Mouse (Mus musculus) retina, postnatal 1 day (tissue): ENCODE data around the gene Ostn.
"Not testable (repeated sequence)": the region's sequence is repeated elsewhere in the genome, so short reads cannot be mapped to it uniquely, and the experiment has no call there.

Source experiments
- DNase-seq: peaks from one replicate; pipeline ENCODE4 v3.0.0-alpha.2; 2012

The Ostn gene

DNA sequence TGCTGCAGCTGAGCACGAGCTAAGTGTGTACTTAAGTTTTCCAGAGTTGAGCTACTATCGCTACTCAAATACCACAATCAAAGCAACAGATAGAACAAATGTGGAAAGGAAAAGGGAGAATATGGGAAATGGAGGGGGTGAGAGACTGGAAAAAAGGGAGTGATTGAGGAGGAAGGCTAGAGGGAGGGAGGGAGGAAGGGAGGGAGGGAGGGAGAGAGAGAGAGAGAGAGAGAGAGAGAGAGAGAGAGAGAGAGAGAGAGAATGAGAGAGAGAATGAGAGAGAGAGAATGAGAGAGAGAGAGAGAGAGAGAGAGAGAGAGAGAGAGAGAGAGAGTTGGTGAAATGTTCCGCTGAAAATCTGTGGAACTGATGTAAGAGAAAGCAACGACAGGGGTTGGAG lies at the start of gene Ostn:
Gene Ostn, plus strand, starts transcription at position 301 of the 400 bp plus-strand sequence.
- not testable (repeated sequence) for DNase-seq

DNA sequence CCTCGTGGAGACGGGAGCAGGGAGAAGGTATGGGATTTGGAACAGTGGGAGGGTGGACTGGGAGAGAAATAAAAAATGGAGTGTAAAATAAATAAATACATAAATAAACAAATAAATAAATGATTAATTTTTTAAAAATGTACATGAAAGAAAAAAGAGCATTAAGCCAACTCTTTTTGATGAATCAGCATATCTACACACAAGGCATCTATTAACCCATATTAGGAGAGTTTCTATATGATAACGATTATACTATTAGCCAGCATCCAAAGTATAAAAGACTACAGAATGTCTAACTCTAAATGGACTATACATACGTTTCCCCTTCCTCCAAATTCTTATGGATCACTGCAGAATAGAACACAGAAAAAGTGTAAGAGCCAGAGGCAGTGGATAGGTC lies 38.5 kb upstream of the Ostn start:
- DNase-seq, result no peak

DNA sequence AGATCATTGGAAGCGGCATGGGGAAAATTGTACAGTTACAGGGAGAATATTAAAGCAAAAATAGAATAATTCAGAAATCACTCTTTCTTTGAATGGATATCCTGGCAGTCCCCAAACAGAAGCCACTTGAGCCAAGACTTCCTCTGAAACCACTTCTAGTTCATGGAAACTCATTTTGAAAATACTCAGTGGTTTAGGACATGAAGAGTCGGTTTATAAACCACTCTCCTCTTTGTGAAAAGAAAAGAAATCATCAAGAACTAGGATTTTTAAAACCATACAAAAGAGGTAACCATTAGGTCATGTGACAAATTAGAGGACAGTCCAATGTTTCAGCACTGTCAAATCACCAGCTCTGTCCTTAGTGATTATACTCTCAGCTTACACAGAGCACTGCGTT lies 19.9 kb upstream of the Ostn start:
- no peak for DNase-seq

DNA sequence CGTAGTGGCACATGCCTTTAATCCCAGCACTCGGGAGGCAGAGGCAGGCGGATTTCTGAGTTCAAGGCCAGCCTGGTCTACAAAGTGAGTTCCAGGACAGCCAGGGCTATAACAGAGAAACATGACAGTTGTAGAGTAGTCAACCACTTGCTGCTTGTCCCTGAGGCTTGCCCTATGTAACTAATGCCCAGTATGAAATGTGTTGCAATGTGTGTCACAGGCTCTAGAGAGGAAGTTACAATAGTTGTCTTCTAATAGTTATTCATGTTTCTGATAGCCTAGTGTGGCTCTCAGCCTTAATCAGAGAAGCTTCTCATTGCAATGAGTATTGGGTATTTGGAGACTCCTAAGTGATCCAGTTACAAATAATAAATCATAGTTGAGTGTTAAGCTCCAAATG lies 10.8 kb upstream of the Ostn start:
- DNase-seq, result no peak

DNA sequence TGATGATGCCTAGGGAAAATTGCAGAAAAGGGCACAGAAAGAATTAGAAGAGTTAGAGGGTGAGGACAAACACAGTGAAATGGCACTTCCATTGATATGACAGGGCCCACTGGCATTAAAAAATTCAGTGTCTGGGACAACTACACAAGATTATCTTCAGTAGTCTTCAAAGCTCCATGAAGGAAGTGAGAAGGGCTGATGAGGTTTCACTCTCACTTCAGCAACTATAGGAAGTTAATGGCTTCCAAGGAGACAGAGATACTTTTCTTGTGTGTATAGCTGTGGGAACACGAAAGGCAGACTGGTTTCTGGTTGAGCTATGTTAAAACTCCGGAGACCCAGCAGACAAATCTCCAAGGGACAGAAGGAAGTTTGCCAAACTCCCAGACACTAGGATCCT lies 10.4 kb upstream of the Ostn start:
- no peak for DNase-seq

DNA sequence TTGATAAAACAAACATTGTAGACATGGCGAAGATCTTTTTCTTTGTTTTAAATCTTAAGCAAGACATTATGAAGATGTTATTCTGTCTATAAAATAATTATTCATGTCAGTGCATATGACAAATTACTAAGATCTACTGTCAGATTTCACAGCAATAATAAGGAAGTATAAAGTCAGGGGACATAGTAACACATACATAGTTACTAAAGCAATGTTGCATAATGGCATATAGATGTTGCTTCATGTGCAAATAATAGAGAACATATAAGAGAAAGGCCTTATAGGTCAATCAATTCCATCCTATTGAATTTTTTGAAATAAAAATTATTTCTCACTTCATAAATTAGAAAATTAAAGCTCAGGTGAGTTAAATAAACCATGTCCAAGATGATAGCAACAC lies 11.8 kb downstream of the Ostn start:
- no peak for DNase-seq

DNA sequence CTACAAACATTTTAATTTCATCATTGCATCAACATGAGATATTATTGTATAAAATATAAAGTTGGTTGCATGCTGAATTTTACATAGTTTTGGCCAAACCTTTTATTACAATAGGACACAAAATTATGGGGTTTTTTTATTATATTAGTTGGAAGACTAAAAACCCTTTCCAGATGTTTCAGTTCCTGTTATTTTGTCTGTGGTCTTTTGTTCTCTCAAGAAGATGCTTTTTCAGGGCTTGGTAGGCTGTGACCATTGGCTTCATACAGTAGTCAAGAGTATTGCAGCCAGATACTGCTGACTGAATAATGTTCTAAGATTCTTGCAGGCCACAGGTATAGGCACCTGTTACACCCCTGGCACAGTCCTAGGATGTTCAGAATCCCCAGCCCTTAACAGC lies 14.8 kb downstream of the Ostn start:
- DNase-seq, result no peak

DNA sequence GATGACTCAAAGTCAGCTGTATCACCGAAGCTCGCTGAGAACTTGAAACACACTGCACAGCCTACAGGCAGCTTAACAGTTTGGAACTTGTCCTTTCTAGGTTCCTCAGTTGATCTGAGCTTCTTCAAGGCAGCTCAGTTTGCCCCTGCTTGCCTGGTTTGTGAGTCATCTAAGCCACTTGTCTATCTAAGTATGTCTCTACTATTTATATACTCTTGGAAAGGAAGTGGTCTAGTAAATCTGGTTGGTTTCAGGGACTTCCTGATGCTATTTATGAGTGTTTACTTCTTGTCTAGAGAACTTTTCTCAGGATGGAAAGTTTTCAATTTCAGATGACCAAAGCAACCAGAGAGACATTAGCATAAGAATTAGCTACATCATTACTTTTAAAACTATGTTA lies 19.2 kb downstream of the Ostn start:
- no peak for DNase-seq

DNA sequence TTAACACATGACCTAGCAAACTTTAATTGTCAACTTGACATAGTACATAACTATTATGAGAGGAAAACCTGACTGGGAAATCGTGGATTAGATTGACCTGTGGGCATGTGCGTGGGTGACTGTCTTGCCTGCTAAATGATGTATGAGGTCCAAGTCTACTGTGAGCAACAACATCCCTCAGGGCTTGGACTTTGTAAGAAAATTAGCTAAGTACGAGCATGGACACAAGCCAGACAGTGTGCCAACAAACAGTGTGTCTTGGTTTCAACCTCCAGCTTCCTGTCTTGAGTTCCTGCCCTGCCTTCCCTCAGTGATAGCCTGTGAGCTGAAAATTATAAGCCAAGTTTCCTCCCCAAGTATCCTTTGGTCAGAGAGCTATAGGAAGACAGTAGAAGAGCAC lies 40.2 kb downstream of the Ostn start:
- DNase-seq, result no peak

DNA sequence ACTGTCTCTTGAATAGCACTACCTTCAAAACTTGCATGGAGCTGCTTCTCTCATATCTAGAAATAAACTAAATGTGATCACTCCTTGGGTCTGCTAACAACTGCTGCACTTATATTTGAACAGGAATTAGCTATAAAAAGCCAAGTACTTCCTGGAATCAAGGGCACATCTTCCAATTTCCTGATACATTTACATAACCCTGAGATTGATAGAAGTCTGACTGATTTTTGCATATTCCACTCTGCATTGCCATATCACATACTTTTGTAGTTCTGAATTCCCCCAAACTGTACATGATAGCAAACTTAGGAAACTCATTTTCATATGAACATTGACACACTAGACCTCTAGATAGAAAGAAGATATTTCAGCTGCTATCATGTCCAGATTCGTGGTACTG lies 41.1 kb downstream of the Ostn start:
- DNase-seq, result no peak

DNA sequence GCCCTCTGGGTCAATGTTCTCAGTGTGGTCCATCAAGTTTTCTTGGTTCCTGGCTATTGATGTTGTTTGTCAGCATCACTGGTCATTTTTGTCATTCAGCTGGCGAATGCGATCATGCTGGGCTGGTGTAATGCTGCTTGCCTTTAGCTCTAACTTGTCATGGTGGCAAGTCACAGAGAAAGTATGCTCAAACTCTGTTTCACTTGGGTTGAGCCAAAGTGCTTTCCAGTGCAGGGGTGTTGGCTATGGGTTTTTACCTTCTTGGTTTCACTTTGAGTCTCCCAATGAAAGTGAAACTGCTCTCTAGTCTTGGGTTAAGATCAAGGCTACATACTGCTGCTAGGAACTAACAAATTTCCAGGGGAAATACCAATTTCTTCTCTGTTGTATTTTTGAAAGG lies 41.9 kb downstream of the Ostn start:
- no peak for DNase-seq

DNA sequence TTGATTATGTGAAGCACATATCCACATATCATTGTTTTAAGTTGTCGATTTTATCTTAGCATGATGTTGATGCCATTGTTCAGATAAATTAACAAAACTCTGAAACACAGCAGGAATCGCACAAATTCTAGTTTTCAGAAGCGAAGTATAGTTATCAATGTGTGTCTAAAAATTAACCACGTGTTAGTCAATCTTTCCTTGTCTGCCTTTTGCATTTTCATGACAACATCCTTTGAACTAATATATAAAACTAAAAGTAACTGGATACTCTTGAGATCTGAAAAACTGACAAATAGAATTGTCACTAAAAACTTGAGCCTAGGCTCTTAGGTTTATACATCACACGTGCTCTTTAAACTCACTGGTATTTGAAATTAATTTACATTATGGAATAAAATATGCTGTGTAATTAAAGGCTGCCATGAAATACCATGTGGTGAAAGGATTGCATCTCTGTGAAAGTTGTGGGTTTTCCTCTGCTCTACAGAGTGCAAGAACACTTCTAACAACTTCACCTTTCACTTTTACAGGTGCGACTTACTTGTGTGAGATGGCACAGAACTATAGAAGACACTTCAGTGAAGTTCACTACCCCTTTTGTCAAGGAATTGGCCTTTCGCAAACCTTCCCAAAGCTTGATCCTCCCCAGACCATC lies 42.7 kb downstream of the Ostn start:
- no peak for DNase-seq

DNA sequence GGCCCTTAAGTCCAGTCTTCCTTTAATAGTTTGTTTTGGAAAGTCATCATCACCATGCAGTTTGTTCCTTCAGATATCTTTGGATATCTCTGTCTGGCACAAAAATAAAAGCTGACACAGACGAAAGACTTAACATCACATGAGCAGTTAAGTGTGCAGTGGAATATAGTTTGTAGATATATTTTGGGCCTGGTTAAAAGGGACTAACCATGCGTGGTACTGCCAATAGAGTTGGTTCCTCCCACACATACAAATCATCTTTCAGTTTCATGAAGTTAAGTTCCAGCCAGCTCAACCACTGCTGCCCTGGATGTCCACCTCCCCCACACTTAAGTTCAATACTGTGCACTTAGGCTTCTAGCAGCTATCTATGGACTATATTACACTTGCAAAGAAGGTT lies 47.2 kb downstream of the Ostn start:
- DNase-seq, result no peak

DNA sequence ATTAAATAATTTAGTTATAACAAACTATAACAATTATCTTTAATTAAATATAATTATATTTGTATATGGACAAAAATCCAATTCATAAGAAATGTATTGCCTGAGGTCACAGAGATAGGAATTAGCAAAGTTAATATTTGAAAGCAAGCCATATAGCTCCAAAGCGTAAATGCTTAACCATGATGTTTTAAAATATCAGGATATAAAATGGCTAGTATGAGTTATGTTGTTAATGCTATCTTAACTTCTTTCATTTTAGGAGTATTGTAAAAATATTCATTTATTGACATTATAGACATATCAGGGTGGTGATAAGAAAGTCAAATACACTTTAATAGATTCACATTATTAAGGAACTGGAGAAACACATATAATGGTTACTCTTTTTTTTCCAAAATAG lies 52.8 kb downstream of the Ostn start:
- DNase-seq, result no peak

DNA sequence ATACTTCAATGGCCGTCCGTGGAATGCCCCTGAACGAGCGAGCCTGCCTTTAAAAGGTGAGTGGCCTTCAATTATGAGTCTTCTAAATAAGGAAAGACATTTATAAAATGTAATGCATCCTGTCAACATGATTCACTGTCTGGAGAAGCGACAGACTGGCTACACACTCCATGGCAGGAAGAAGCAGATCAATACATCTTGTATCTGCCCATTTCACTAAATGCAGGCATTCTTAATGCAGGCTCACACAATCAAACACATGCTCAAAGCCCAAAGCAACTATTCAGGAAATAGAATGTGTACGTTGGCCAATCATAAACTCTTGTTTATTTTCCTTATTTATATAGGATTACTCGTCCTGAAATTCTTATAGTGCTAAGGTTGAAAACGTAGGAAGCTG lies 62.9 kb downstream of the Ostn start, which contains the start of gene Uts2b:
Gene Uts2b, minus strand, starts transcription at position 49 of the 400 bp plus-strand sequence.
- DNase-seq, result no peak

DNA sequence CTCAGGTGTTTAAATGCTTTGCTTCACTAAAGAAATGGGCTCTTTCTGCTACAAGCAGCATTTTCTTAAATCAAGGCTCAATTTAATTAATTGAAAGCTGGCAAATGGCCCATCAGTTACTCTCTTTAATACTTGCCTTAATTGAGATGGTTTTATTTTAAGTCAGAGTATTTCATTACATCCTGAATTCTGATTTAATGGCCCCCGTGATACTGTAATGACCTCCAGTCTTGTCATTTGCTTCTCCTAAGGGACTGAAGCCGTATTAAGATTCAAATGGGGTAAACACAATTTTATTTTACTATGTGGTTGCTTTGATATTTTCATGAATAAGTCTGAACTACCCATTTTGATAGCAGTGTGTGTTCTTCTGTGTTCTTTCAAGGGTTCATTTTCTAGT lies 63.4 kb downstream of the Ostn start:
- no peak for DNase-seq

DNA sequence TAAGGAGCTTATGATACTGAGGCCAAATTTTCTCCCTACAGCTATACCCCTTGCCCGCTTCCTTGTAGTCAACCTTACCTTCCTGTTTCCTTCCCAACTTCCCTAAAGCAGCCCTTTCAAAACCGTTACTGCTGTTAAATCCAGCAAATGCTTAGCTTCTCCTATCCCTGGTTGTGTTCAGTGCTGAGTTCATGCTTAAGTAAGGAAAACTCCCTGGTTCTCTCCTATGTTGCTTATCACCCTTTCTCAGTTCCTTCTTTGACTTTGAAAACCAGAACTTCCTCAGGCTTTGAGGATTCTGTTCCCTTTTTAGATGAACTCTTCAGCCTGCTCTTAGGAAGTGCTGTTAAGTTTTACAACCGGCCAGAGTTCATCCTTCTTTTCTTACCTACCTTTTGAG lies 66.8 kb downstream of the Ostn start:
- no peak for DNase-seq

DNA sequence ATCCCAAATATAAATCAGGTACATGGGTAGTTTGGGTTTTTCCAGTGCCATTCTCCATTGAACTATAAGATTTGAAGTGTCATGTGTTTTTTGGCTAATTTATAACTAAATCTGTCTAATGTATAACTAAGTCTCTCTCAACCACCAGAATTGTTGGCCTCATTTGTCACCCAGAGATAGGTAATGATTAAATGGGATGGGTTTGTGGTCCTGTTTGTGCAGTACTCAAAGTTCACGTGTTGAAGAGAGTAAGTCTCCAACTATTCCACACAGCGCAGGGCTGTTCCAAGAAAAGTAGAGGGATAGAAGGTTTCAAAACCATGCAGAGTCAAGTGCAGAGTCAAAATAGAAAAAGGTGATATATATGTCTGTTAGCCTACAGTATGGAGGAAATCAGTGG lies 68.0 kb downstream of the Ostn start:
- no peak for DNase-seq

DNA sequence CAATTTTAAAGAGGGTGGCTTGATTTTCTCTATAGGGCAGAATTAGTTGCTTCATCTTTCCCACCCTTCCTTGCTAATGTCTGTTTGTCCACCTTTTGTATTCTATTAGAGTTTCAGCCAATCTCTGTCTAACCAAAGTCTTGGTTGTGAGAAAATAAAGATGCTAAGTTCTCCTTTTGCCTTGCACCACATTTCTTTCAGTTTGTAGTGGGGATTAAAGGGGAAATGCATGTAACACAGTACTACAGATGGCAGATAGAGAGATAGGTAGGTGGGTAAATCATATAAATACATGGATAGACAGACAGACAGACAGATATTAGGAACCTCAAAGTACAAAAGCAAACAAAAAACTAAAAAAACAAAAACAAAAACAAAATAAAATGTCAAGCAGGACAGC lies 69.3 kb downstream of the Ostn start:
- no peak for DNase-seq

DNA sequence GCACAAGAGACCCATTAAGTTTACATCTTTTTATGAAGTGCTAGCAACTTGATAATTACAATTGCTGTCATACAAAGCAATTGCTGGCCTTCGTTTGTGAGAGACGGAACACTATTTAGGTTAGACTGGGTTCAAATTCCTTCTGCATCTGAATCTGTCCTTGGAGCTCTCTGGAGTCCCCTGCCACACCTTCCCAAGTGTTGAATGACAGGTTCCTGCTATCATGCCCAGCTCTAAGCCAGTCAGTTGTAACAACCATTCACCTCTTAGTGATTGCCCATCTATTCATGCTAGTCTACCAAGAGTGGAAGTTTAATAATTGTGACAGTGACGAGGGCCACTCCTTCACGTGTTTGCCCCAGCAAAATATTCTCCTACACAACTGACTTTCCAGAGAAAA lies 74.9 kb downstream of the Ostn start:
- DNase-seq, result no peak

DNA sequence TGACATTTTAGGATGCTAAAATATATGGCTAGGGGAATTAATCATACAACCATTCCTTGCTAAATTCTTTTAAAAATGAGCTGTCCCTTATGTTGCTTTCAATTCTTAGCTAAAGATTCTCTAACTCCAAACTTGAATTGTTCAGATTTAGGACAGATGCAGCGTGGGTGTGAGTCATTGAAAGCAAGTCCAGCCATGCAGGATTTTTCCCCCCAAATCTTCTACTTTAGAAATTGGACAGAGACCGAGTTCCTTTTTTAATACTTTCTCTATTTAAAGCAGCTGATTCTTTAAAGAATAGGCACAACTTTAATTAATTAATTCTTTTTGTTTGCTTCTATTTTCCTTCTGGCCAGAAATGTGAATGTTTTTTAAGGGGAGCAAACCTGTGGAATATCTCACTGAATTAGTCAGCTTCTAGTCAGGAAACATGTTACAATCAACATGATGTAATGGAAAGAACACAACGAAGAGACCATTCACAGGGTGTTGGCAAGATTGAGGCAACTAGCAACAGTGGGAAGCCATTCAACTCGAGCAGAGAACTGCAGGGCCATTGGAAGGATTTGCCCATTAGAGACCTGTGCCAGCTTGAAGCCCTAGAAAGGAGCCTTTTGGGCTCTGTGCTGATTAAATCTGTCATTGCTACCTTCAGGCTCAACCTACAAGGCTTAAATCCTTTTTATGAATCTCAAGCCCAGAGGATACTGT lies 77.8 kb downstream of the Ostn start:
- no peak for DNase-seq

DNA sequence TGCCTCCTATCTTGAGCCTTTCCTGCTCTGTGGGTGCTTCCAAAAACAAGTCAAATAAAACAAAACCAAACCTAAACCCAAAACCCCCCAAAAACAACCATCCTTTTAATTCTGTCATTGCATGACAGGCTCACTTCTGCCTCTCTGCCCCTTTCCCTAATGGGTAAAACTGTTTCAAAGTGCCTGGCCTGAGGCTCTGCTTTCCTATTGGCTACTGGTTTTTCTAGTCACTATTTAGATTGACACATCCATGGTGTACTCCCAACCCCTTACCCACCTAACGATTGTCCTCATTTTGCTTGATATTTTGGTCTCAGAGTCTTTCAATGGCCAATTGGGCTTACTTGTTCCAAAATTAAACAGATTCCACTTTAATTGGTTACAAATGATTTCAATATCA lies 78.4 kb downstream of the Ostn start:
- DNase-seq, result no peak

DNA sequence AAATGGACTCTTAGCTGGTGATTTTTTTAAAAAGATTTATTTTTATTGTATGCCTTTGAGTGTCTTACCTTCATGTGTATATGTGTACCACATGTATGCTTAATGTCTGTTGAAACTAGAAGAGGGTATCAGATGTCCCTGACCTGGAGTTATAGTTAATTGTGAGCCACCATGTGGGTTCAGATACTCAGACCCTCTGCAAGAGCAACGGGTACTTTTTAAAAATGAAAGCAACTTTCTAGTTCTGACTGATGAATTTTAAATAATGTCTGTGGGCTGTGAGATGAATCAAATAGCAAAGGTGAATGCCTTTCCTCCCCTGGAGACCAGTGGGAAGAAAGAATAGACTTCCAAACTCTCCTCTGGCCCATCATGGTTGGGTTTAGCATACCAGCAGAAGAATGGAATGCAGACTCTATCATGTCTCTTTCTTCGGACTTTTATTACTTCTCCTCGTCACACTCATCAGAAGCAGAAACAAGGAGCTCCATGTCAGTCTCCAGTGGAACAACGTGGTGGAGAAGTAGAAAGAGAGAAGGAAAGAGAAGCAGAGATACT lies 79.6 kb downstream of the Ostn start:
- DNase-seq, result no peak
